Mouse (Mus musculus): ENCODE data around the gene Plekhh2.

DNA sequence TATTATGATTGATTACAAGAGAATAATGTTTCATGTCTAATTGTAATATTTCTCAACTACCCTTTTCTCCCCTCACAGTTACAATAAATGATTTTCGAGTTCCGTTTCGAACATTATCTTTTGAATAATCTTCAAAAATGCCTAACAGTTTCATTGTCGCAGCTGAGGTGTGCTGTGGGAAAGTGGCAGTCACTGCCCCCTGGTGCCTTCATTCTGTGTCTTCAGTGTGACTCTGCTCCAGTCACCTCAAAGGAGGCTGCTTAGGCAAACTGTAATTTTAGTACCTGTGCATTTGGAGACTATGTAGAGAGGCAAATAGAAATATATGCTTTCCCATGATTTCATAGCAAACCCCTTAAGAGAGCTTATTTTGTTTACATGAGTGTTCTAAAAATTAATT is 110.3 kb downstream of the Plekhh2 start:
- no peak; the same call in 1 of the 2 replicates for TF ChIP-seq CTCF (IDR thresholded peaks at IDR 0.05; ENCODE audit: control insufficient read depth, insufficient read depth, insufficient replicate concordance, low read depth, low read length)
- no peak for TF ChIP-seq POLR2A (IDR thresholded peaks at IDR 0.05; ENCODE audit: control insufficient read depth, low read depth, low read length)
